Mouse (Mus musculus) bone marrow, adult 2 months (tissue): ENCODE measurements around the gene Wrb. TPM values are rescaled to one million over a fixed set of nuclear protein-coding genes. Genes with fewer than 3 reads are reported as not detected.
"Not testable (repeated sequence)": the region's sequence is repeated elsewhere in the genome, so short reads cannot be mapped to it uniquely, and the experiment has no call there.

Experiments
- H3K27ac ChIP-seq: fragments of 200-500 bp; 2 replicates; pipeline ENCODE4 v1.5.1; 2012; ENCODE audit warnings: low read depth, mild to moderate bottlenecking, control low read depth, inconsistent platforms, low read length; ENCODE audit not compliant: control insufficient read depth, poor library complexity, insufficient read depth
- H3K4me1 ChIP-seq: fragments of 200-500 bp; 2 replicates; pipeline ENCODE4 v1.6.1; 2011; ENCODE audit warnings: low read length; ENCODE audit not compliant: control insufficient read depth, insufficient read depth
- H3K4me3 ChIP-seq: fragments of 200-500 bp; replicated peaks from 2 replicates; pipeline ENCODE3; 2011; ENCODE audit warnings: mild to moderate bottlenecking, low read depth, low read length, control low read depth; ENCODE audit not compliant: control insufficient read depth
- CTCF ChIP-seq: fragments of 200-500 bp; IDR thresholded peaks from 2 replicates; pipeline ENCODE4 v1.5.1; 2011; ENCODE audit warnings: low read length, control low read depth; ENCODE audit not compliant: control insufficient read depth, insufficient read depth
- POLR2A ChIP-seq: fragments of 200-500 bp; IDR thresholded peaks from 2 replicates; pipeline ENCODE4 v1.6.1; 2011; ENCODE audit warnings: low read depth, mild to moderate bottlenecking, control low read depth, low read length, borderline replicate concordance; ENCODE audit not compliant: control insufficient read depth
- WGBS: fragments of 180-500 bp; shearing (Covaris S2); methylation state at CpG from one replicate; pipeline ENCODE4 v1.1.7; 2018; 5-methylcytosine and 5-hydroxymethylcytosine counted together
- polyA plus RNA-seq: library from polyadenylated mRNA; stranded (reverse); fragments of >200 nt; gene quantifications from 2 replicates; pipeline ENCODE4 v1.2.4, GENCODE M21; 2011; ENCODE audit warnings: low replicate concordance; ENCODE audit not compliant: missing spikeins, insufficient read depth, insufficient read length

The Wrb gene
- polyA plus RNA-seq, 1 experiment = 9.9 TPM

DNA sequence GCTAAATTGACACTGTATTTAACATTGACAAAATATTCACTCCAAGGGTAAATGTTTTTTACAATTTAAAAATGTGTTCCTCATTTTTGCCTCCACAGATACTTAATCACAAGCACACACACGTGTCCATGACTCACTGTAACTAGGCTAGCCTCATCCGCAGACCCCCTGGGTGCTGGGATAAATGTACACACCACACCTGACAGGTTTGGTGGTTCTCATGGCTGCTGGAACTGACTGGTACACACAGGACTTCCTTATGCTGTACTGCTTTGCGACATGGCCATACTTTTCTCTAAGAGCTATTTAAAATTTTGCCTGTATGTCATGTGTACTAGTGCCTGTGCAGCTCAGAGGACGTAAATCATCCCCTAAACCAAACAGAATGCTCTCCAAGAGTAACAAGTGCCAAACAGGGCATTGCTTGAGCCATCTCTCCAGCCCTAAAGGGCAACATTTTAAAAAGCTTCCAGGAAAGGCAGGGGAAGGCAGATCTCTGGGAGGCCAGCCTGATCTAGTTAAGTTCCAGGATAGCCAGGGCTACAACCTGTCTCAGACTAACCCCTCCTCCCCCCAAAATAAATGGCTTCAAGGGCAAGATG lies 25.1 kb upstream of the Wrb start:
- 56% methylated on average over 4 of the region's 4 CpGs for WGBS
- Histone ChIP-seq H3K4me3 (no peak overlapping the region), H3K4me1 (no peaks in the 10 kb centered on the region), H3K27ac (no peak overlapping the region)
- TF ChIP-seq POLR2A (no peak), CTCF (no peak)

DNA sequence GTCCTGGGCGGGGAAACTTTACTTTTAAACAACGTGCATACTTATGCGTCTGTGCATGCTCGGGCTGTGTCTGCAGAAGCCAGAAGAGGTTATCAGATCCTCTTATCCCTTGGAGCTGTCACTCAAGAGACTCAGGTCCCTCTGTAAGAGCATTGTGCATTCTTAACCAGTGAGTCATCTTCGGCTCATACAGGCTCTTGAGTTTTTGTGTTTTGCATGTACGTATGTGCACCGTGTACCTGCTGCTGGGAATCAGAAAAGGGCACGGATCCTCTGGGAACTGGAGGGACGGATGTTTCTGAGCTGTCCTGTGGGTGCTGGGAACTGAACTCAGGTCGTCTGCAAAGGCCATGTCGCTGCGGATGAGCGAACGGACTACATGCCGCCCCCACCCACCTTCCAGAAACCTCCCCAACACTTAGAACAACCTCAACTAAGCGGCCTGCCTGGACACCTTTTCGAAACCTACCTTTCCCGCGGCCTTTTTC lies 18.5 kb upstream of the Wrb start:
- 12% methylated on average over 19 of the region's 19 CpGs for WGBS
- Histone ChIP-seq H3K4me1 (no peaks in the 10 kb centered on the region; the same call in 1 of the 2 replicates), H3K27ac (no peak overlapping the region; the same call in 1 of the 2 replicates), H3K4me3 (peak overlapping the region; percentile 71)
- no peak for TF ChIP-seq CTCF
- no peak for TF ChIP-seq POLR2A

DNA sequence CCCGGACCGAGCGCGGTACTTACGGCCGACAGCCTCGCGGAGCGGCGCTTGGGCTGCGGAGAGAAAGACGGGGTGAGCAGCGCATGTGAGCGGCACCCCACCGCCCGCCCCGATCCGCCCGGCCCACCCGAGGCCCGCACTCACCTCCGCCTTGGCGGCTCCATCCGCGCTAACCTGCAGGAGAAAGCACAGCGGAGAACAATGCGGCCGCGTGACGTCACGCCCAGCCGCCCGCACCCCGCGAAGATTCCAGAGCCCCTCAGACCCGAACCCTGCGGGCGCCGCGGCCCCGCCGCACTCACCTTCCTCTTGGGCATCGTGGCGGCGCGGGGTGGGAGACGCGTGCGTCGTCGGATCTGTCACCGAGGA lies 17.9 kb upstream of the Wrb start:
- 1% methylated on average over 50 of the region's 52 CpGs for WGBS
- peak overlapping the region; percentile 75 for H3K27ac ChIP-seq
- TF ChIP-seq POLR2A = no peak
- no peak for TF ChIP-seq CTCF
- no peaks in the 10 kb centered on the region; the same call in 1 of the 2 replicates for H3K4me1 ChIP-seq
- peak overlapping the region; percentile 71 for H3K4me3 ChIP-seq

DNA sequence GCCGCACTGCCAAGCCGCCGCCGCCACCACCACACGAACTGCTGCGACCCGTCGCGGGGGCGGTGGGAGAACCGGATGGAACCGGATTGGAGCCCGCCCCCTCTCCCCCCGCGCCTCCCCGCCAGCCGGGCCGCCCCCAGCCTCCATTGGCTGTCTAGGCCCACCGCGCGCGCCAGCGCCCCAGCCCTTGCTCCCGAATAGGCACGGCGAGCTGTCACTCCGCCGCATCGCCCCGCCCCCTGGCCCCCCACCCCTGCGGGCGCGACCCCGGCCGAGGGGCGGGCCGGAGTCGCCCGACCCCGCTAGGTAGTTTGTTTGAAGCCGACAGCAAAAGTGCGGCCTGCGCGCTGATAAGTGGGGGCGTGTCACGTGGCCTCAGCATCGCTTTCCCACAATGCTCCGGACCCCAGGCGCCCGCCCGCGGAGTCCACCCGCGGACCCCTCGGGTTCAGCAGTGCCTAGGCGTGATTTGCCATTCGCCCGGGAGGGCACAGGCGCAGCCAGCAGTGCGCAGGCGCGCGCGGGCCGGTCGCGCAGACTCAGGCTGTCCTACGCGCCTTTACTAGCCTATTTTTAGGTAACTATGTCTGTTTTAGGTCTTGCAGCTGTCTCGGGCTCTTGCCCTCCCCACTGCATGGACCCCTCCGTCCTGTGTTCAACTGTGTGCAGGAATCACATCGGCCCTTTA lies 17.4 kb upstream of the Wrb start, which contains the start of gene Hmgn1:
Hmgn1 (minus strand) TSS at position 73 of the 688 bp plus-strand sequence.
- Histone ChIP-seq H3K4me3 (peak within 1 kb of the TSS; percentile 71), H3K4me1 (no peaks in the 10 kb centered on the region; the same call in 1 of the 2 replicates), H3K27ac (peak within 1 kb of the TSS; percentile 75)
- 1% methylated on average over 63 of the region's 72 CpGs for WGBS
- TF ChIP-seq CTCF (no peak), POLR2A (peak; percentile 45; the same call in 1 of the 2 replicates)

DNA sequence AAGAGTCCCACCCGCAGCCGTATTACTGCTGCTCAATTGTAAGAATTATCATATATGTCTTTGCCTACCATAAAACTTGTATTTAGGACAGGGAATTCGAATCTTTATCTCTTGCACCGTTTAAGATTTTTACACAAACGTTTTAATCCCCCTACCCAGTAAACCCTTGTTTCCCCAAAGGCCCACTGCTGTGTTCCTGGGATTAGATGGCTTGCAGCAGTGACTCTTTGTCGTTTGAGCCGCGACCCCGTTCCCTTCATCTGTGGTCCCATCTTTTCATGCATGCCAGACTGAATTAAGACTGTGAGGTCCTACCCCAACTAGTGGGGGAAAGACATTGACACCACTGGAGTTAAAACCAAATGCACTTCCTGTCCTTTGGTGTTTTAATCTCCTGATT lies 16.7 kb upstream of the Wrb start:
- Histone ChIP-seq H3K4me1 (no peaks in the 10 kb centered on the region; the same call in 1 of the 2 replicates), H3K4me3 (no peak overlapping the region), H3K27ac (no peak overlapping the region)
- WGBS = 6% methylated on average over 9 of the region's 9 CpGs
- no peak for TF ChIP-seq POLR2A
- TF ChIP-seq CTCF = no peak

DNA sequence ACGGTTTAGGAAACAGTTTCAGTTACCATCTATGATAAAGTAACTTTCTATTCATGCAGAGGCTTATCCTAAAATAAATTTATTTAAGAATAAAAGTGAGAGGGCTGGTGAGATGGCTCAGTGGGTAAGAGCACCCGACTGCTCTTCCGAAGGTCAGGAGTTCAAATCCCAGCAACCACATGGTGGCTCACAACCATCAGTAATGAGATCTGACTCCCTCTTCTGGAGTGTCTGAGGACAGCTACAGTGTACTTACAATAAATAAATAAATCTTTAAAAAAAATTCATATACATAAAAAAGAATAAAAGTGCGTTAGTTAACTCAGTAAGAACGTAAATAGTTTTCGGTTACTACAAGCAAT lies 478 bp upstream of the Wrb start:
- H3K4me1 ChIP-seq, H3K4me3 ChIP-seq, H3K27ac ChIP-seq: not testable (repeated sequence)
- WGBS = 24% methylated on average over 6 of the region's 6 CpGs

DNA sequence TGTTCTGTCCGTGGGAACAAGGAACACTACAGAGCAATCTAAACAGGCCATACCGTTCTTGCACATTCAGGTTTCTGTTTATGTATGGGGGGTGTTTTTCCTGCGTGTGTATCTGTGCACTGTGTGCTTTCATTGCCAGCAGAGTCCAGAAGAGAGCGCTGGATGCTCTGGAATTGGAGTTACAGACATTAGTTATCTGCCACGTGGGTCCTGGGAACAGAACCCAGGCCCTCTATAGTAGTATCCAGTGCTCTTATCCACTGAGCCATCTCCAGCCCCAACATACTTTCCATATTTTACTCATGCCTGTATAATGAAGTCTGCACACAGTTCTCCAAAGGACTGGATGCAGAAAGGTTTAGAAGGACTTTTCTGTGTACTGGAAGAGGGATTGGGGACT lies 607 bp downstream of the Wrb start:
- H3K27ac ChIP-seq = no peak overlapping the region
- peak overlapping the region; percentile 78 for H3K4me3 ChIP-seq
- H3K4me1 ChIP-seq = no peaks in the 10 kb centered on the region
- TF ChIP-seq CTCF (no peak), POLR2A (no peak)
- 2% methylated on average over 5 of the region's 5 CpGs for WGBS

DNA sequence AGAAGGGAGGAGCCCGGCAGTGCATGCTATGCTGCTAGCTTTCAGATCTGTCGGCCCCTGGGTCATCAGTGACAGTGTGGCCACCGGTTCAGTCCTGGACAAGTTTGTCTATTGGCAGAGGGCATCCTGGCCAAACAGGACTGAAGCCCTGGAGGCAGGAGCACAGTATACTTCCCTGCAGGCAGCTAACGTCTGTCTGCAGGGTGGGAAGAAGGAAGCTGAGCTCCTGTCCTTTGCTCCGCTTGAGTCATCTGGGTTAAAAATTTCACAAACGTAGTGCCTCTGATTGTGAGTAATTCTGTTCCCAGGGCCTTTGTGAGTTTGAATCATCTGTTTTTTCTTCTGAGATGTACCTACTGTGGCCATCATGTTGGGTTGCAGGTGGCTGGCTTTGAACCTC lies 3.6 kb downstream of the Wrb start:
- TF ChIP-seq CTCF (no peak), POLR2A (no peak)
- H3K4me3 ChIP-seq = no peak overlapping the region
- 61% methylated on average over 6 of the region's 6 CpGs for WGBS
- no peaks in the 10 kb centered on the region for H3K4me1 ChIP-seq
- no peak overlapping the region for H3K27ac ChIP-seq
